Mouse (Mus musculus) frontal cortex, postnatal 25 days (tissue): ENCODE results near the gene 1700001L19Rik.

Source experiments
- DNase-seq, 2 experiments: peaks; one replicate each; pipeline ENCODE4 v3.0.0; 2022; ENCODE audit warnings: low spot score in 2 of 2

The 1700001L19Rik gene

DNA sequence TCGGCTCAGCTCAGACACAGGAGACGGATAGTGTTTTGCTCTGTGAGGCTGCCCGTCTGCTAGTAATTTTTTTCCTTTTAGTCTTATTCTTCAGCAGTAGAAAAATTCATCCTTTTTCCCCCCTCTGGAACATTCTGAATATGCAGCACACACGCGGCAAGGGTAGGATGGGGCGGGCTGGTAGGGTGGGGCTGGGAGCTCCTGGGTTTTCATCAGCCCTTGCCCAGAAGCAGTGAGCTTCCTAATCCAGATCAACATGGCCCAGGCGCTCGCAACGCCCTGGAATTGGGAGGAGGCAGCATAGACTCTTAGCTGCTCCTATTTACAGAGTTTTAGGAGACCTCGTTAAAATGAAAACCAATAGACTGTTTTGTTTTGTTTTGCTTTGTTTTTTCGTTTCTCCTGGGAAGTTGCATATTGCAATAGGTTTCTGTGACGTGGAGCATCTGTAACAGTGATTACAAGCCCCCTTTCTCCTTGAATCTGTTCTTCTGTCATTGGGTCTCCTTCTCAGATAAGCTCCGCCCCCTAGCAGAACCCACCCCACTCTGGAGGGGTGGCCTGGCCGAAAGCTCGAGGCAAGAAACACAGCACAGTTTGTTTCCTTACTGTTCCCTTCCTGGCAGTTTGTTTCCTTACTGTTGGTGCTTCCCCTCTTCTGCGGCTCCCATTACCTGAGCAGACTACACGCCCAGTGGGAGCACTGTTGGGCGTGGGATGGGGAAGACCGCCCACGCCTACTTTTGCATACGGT lies 10.6 kb downstream of the 1700001L19Rik start:
- no peak for DNase-seq

DNA sequence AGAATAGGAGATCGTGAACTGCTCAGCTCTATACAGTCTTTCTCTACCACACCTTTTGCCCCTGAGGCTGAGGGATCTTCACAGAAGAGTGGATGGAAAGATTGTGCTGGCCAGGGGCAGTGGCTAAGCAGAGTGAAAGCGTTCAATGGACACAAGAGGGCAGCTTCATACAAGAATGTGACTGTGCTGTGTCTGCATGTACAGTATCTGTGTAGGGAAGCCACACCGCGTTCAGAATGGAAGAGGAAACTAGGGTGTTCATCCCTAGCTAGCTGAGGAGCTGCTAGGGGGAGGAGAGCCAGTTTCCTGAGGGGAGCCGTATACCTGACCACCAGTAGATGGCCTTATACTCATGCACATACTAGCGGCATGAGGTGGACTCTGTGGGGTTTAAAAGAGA lies 25.6 kb downstream of the 1700001L19Rik start:
- peak in 1 of 2 experiments; percentile 15 for DNase-seq

DNA sequence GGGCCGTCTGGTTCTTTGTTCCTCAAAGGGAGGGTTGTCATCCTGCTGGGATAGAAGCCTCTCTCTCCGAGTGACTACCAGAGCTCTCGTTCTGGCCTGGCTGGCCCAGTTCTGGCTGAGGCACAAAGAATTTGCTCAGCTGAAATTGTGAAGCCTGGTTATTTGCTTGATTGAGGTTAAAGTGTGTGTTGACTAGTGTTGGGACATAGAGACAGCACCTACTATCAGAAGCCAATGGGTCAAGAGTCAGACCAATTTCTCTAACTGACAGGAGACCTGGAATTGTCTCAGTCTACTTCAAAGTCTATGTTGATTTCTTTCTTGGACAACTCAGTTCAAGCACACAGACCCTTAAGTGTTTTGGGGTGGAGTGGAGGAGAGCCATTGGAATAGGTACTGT lies 29.8 kb downstream of the 1700001L19Rik start:
- no peak for DNase-seq

DNA sequence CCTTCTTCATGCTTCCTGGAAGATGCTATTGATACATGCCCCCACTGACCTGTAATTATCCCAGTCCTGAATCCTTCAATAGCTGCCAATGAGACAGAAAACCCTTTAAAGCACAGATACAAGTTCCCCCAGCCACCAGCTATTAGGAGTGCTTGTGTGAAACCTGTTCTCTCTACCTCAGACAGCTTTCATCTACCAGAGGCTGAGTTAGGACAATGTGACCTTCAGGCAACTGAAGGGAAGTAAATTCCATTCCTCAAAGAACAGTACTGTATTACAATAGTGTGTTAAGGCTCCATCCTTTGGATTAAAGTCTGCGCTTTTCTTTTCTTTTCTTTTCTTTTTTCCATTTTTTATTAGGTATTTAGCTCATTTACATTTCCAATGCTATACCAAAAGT lies 45.6 kb downstream of the 1700001L19Rik start:
- DNase-seq, result no peak
